Mouse (Mus musculus) frontal cortex, adult (tissue): Measurements from ENCODE around the gene Pglyrp4.
"Not testable (repeated sequence)": the region's sequence is repeated elsewhere in the genome, so short reads cannot be mapped to it uniquely, and the experiment has no call there.

Experiments
- ATAC-seq: cut with Nextera tagmentation; 2 replicates; pipeline ENCODE4 v1.9.2; 2017; ENCODE audit warnings: mild to moderate bottlenecking, moderate library complexity, mixed read lengths; ENCODE audit not compliant: low TSS enrichment

Pglyrp4 gene

DNA sequence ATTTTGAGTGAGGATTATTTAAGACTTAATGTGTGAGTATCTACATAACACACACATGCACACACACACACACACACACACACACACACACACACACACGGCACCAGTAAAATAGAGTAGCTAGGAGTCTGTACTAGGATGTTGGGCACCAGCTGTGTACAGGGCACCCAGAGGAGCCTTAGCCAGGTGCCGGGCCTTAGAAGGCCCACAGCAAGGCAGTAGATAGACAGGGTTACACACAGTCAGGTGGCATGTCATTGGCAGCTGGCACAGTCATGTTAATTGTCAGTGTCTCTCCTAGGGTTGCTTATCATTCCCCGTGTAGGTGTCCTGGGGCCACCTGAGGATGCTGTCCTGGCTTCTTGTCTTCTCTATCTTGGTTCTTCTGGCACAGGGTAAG, at the start of gene Pglyrp4:
Gene Pglyrp4 (plus strand): TSS at position 301 of the 400 bp plus-strand sequence.
- ATAC-seq = no peak

DNA sequence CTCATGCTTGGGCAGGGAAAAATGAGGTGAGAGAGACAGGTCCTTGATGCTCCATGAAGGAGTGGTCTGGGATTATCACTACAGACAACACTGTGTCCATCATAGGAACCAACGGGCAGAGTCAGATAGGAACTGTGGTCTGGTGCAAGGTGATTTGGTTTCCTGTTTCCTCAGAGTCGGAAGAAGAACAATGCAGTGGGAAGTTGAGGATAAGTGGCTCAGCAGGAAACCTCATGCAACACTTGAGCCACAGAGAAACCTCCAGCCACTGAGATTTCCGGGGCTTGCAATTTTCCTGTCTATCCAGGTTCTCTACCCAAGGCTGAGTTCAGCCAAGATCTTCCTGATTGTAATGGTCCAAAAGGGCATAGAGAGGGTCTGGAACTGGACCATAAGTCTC, 48.0 kb upstream of the Pglyrp4 start:
- no peak for ATAC-seq

DNA sequence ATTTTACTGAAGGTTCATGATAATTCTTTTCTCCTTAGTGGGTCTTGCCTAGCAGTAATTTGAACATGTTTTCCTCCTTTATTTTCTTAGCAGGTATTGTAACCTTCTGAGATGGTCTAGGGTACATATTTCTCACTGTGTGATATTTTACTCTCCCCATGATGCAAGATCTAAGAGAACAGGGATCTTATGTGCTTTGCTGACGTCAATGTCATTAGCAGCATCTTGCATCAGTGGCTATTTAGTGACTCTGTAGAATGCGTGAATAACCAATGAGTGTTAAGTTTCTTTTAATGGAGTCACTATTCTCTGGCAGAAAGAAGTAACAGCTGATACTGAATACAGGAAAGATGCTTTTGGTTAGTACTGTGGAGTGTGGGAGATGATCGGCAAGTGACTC, 42.8 kb upstream of the Pglyrp4 start:
- no peak for ATAC-seq

DNA sequence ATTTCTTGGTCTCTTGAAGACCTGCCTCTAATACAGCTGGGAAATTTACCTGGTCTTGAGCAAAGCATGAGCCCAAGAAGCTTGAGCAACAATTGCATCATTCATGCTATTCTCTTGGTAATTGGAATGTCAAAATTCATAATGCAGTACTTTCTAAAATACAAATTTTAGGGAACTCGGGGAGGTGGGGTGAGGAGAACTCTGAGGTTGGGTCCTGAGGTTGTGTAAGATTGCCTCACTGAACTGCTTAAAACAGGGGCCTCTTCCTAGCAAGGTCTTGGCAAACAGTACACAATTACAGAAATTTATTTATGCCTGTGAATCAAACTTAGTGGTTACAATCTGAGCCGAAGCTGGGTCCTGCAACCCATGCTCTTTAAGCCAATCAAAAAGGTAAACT, 39.9 kb upstream of the Pglyrp4 start:
- ATAC-seq = no peak

DNA sequence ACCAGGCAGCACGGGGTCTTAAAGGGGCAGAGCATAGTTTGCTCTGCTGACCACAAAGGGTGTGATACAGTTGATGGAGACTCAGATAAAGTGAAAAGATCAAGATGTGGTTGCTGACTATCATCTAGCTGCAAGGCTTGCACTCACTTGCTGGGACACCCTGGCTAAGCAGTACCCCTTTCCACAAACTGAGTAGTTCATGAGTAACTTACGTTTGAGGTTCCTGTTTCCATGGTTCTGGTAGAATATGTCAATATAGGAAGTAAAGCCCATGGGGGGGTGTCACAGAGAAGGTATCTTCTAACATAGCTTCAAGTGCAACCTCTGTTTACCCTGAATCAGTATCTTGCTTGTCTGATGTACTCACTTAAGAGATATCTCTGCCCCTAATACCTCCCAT, 33.2 kb upstream of the Pglyrp4 start:
- no peak for ATAC-seq

DNA sequence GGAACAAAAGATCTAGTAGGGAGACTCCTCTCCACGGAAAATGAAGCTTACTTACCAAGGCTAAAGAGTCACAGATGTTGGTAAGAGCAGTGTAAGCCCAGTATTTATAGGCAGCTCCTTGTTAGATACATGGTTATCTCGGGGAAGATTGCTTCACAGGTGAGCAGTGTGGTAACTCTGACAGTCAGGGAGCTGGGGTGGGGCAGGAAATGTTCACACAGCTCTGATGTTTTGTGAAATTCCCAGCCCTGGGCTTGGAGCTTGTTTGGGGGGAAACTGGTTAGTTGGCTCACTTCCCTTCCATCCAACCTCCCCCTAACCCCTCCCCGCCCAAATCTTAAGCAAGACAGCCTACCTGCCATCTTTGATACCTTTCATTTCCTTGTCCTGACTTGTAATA, 31.1 kb upstream of the Pglyrp4 start, which contains the start of gene S100a9:
Gene S100a9 (minus strand): TSS at position 109 of the 400 bp plus-strand sequence.
- no peak for ATAC-seq

DNA sequence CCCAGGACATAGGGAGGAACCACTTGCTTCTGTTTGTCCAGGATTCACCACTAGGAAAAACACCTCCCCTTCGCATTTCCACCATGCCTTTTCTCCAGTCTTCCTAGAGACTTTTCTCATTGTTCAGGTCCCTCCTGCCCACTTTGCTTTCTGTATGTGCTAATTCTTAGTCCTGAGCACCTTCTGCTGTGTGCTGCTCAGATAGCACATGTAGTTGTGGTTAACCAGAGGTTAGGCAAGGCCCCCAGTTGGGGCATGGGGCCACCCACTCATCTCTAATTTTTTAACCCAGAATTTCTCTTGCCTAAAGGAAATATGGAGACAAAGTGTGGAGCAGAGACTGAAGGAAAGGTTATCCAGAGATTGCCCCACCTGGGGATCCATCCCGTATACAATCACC, 24.5 kb upstream of the Pglyrp4 start:
- no peak for ATAC-seq

DNA sequence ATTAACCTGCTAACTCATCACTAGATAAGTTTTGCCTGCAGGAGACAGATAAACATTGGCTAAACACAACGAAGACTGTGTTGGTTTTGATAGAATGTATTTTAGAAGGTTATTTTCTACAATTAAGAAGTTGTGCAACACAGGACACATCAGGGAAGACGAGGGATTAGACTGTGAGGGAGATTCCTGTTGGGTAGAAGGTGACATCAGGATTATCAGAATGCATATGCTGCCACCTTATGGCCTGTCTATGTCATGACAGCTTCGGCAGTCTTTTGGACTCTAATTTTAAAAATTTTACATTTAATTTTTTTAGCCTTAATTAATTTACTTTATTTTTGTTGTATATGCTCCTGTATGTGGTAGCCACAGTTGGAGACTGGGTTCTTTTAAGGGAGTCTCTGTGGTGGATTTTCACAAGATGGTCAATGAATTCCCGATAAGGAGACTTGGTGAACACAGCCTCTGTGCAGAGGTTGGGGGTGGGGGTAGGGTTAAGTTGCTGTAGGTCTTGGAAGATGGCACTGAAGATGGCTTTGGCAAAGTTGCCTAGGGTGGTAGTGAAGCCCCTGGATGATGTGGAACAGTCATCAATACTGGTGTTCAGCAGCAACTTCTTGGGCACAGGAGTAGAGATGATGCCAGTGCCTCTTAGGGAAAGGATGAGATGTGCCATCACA, 18.0 kb upstream of the Pglyrp4 start:
- ATAC-seq = peak; percentile 83

DNA sequence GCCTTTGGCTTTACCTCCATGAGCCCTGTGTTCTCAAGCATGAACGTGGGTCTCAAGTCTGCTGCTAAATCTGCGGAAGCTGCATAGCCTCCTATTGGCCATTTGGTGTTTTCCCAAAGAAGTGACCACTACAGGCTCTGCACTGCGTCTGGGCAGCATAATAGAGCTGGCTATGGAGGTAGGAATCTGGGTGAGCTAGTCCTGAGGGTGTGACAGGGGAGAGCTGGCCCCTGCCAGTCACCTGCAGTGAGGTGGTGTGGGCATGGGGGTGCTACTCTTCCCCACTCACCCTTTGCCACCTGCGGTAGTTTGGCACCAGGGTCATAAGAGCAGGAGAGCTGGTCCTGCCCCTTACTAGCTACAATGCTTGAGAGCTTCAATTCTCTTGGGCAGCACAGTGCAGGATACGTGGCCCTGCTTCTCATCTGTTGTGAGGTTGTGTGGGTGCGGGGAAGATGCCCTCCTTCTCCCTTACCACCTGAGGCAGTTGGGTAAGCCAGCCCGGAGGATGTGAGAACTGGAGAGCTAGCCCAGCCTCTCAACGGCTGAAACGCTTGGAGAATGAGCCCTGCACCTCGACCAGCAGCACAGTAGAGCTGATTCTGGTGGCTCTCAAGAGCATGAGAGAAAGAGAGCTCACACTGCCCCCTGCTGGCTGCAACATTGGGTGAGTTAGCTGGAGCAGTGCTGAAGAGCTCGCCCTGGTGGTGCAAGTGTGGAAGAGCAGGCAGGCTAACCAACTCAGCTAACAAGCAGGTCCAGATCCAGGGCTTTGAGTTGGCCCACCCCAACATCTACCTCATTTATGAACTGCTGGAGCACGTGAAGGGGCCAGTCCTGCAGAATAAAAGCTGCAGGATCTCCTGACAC, 16.9 kb upstream of the Pglyrp4 start:
- peak; percentile 97 for ATAC-seq

DNA sequence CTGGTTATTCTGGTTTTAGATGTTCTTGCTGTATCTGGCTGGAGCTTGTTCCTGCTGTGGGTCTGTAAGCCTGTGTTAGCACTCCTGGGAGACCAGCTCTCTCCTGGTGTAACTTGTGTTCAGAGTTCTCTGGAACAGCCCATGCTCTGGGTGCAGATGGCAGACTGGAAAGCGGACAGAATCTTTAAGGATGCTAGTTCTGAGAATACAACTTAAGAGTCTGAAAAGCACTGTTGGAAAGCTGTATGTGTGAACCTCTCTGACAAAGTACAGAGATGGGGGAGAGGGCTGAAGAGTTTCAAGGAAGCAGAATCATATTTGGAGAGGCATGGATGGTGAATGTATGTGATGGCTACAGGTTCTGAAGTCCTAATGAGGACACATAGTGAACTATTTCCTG, 23.0 kb downstream of the Pglyrp4 start:
- ATAC-seq = peak; percentile 93

DNA sequence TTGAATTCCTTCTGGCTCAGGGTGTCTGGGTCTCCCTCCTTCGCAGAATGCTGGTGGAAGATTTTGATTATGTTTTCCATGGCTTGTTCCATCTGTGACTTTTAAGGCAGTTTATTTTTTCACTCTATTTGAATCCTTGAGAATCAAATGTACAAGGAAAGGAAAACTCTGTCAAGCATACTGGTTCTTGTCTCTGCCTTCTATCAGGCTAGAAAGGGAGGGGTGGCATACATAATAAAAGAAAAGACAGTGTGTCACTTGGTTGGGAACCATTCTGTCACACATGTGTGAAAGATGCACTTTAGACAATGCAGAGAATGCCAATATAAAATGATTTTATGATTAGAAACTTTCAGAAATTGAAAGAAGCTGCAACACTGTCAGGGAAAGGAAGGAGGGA, 51.1 kb downstream of the Pglyrp4 start, which contains the start of gene Gm5849:
Gene Gm5849 (minus strand): TSS at position 101 of the 400 bp plus-strand sequence.
- not testable (repeated sequence) for ATAC-seq
